Mouse (Mus musculus): ENCODE measurements around the gene Hoxa1.

- no peak for TF ChIP-seq POLR2A (IDR thresholded peaks at IDR 0.05; ENCODE audit: low read depth, low read length)
- no peak for TF ChIP-seq CTCF (IDR thresholded peaks at IDR 0.05; ENCODE audit: extremely low read depth, insufficient read depth, insufficient read length, insufficient replicate concordance)
Measured at GRCm38 (mm10) chr6:52154044-52154443, 4.1 kb downstream of the Hoxa1 start.

Measured in spleen, adult 2 months (tissue).